Mouse (Mus musculus) CD4-positive, CD25-positive, alpha-beta regulatory T cell, adult 2 months (primary cell): ENCODE data around the gene Mief1.
A peak's percentile ranks its signal among the peaks of the same experiment; 100 is the strongest.

Source experiments
- DNase-seq: peaks from one replicate; pipeline ENCODE4 v3.0.0-alpha.2; 2012; ENCODE audit warnings: low read depth, low spot score

Mief1 gene

GRCm38 (mm10) chr15:80233733-80234509 lies at the start of gene Mief1:
Gene Mief1 (plus strand): TSS chr15:80234018.
- peak; percentile 100 for DNase-seq

GRCm38 (mm10) chr15:80188927-80189326 lies 44.9 kb upstream of the Mief1 start:
- DNase-seq, result no peak

- DNase-seq, result no peak
Measured at GRCm38 (mm10) chr15:80190075-80190474, 43.7 kb upstream of the Mief1 start.

- DNase-seq, result peak; percentile 30
Measured at GRCm38 (mm10) chr15:80191585-80192245, 42.1 kb upstream of the Mief1 start.

GRCm38 (mm10) chr15:80192246-80192585 lies 41.6 kb upstream of the Mief1 start:
- peak; percentile 48 for DNase-seq

GRCm38 (mm10) chr15:80192847-80193246 lies 41.0 kb upstream of the Mief1 start:
- peak; percentile 20 for DNase-seq

- DNase-seq, result no peak
Measured at GRCm38 (mm10) chr15:80199556-80199955, 34.3 kb upstream of the Mief1 start.

- no peak for DNase-seq
Measured at GRCm38 (mm10) chr15:80202111-80202775, 31.6 kb upstream of the Mief1 start.

- peak; percentile 61 for DNase-seq
Measured at GRCm38 (mm10) chr15:80203406-80203805, 30.4 kb upstream of the Mief1 start.

GRCm38 (mm10) chr15:80206057-80206565 lies 27.7 kb upstream of the Mief1 start:
- DNase-seq, result no peak

- no peak for DNase-seq
Measured at GRCm38 (mm10) chr15:80208446-80208845, 25.4 kb upstream of the Mief1 start.

- no peak for DNase-seq
Measured at GRCm38 (mm10) chr15:80213688-80214087, 20.1 kb upstream of the Mief1 start.

- peak; percentile 83 for DNase-seq
Measured at GRCm38 (mm10) chr15:80215716-80216479, 17.9 kb upstream of the Mief1 start.

- DNase-seq, result no peak
Measured at GRCm38 (mm10) chr15:80216480-80216820, 17.4 kb upstream of the Mief1 start.

- no peak for DNase-seq
Measured at GRCm38 (mm10) chr15:80217476-80217875, 16.3 kb upstream of the Mief1 start.

GRCm38 (mm10) chr15:80219211-80219610 lies 14.6 kb upstream of the Mief1 start:
- peak; percentile 88 for DNase-seq

GRCm38 (mm10) chr15:80219705-80220657 lies 13.8 kb upstream of the Mief1 start:
- peak; percentile 20 for DNase-seq

GRCm38 (mm10) chr15:80221031-80221430 lies 12.8 kb upstream of the Mief1 start:
- DNase-seq, result peak; percentile 57

- no peak for DNase-seq
Measured at GRCm38 (mm10) chr15:80223751-80224150, 10.1 kb upstream of the Mief1 start.

- DNase-seq, result peak; percentile 91
Measured at GRCm38 (mm10) chr15:80225208-80225607, 8.6 kb upstream of the Mief1 start.

- DNase-seq, result peak; percentile 81
Measured at GRCm38 (mm10) chr15:80225796-80226195, 8.0 kb upstream of the Mief1 start.
